ENCODE assay signal across 9 mouse cellular contexts in the genomic region with DNA sequence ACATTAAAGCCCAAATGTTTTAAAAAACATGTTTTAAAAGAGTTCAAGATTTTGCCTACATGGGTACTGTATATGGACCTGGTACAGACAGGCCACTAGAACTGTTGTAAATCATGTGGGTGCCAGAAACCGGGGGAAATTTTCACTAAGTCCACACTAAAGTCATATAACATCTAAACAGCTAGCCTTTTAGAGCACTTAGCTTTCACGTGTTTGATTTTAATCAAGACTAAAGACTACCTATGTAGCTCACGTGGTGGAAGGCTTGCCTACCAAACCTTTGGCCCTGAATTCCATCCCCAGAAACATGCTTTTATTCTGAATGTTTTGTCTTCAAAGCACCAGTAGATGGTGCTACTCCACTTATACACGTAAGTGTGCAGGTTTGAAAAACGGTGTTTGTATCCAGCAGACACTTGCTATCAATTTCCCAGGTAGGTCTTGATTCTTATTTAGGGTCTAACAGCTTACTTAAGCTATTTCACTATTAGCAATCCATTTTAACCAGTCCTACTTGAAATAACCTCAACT. TPM values are rescaled to one million over a fixed set of nuclear protein-coding genes. Genes with fewer than 3 reads are reported as not detected.
A peak's percentile ranks its signal among the peaks of the same experiment; 100 is the strongest.
DNase-seq lines count a peak whose midpoint lies in the region; ATAC-seq lines count a peak whose summit lies in the region.
"Had no signal": no experiment of that assay in that cellular context is flagged by ENCODE, and none has a peak within 500 bp of the region (broad histone marks: within the 10 kb centered on the region; RNA-seq: fewer than 3 reads in every experiment).

No protein-coding gene starts in this region.

- 6% methylated on average over 5 of the region's 5 CpGs for WGBS in kidney, embryonic 15.5 days
- 3% methylated on average over 5 of the region's 5 CpGs for WGBS in forebrain, embryonic 14.5 days

- H3K9me3 ChIP-seq in kidney, embryonic 15.5 days (replicated peaks): no peaks in the 10 kb centered on the region
- H3K9me3 ChIP-seq in forebrain, embryonic 14.5 days (replicated peaks; ENCODE audit: control insufficient read depth, low read length): no peaks in the 10 kb centered on the region
- H3K9me3 ChIP-seq: neural tube, embryonic 12.5 days had no signal

- no peak for ATAC-seq in kidney, embryonic 15.5 days (replicated peaks; ENCODE audit: low FRiP score)
- no peak for ATAC-seq in forebrain, embryonic 14.5 days

- no peak overlapping the region for H3K4me2 ChIP-seq in kidney, embryonic 15.5 days
- H3K4me2 ChIP-seq in forebrain, embryonic 14.5 days (ENCODE audit: low read length): no peak overlapping the region

- peak overlapping the region; percentile 55 for H3K27ac ChIP-seq in kidney, embryonic 15.5 days
- 0 out of 2 replicates have a peak overlapping the region, but pooled peaks have one; percentile 33 for H3K27ac ChIP-seq in forebrain, embryonic 14.5 days (ENCODE audit: low read depth, low read length)
- H3K27ac ChIP-seq: neural tube, embryonic 12.5 days had no signal

- peaks cover 5% of the 10 kb centered on the region for H3K4me1 ChIP-seq in kidney, embryonic 15.5 days
- peaks cover 3% of the 10 kb centered on the region; the same call in 1 of the 2 replicates for H3K4me1 ChIP-seq in forebrain, embryonic 14.5 days (ENCODE audit: control insufficient read depth, insufficient read depth, low read length)

- no peak overlapping the region for H3K9ac ChIP-seq in kidney, embryonic 15.5 days
- H3K9ac ChIP-seq in forebrain, embryonic 14.5 days (ENCODE audit: low read length): no peak overlapping the region
- H3K9ac ChIP-seq: neural tube, embryonic 12.5 days had no signal

- no peak overlapping the region for H3K4me3 ChIP-seq in kidney, embryonic 15.5 days (replicated peaks)
- no peak overlapping the region for H3K4me3 ChIP-seq in forebrain, embryonic 14.5 days (ENCODE audit: low read depth, low read length)
- H3K4me3 ChIP-seq: neural tube, embryonic 12.5 days had no signal

- peaks cover 72% of the 10 kb centered on the region for H3K36me3 ChIP-seq in kidney, embryonic 15.5 days
- H3K36me3 ChIP-seq in forebrain, embryonic 14.5 days (ENCODE audit: control insufficient read depth, insufficient read depth, low read length): peaks cover 70% of the 10 kb centered on the region

- no peaks in the 10 kb centered on the region for H3K27me3 ChIP-seq in kidney, embryonic 15.5 days
- H3K27me3 ChIP-seq in forebrain, embryonic 14.5 days (replicated peaks; ENCODE audit: control insufficient read depth, insufficient read depth, low read length): no peaks in the 10 kb centered on the region
- H3K27me3 ChIP-seq: neural tube, embryonic 12.5 days had no signal

- no peak for DNase-seq in kidney, postnatal 25 days
- DNase-seq in MN1 (ENCODE audit: low spot score): peak; percentile 74
- peak; percentile 83 for DNase-seq in forebrain, embryonic 14.5 days (ENCODE audit: low spot score)
- DNase-seq in liver: peak; percentile 20
- peak; percentile 69 for DNase-seq in retina, postnatal 1 day
- DNase-seq in testis, postnatal 10 days (ENCODE audit: low spot score): no peak
- no peak for DNase-seq in cerebellum, adult 8-10 months

RNA-seq across cellular contexts. Expression of a gene that starts 11.9 kb away (rescaled TPM):
- 4,779 and 4,974 TPM in 2 replicates for polyA plus RNA-seq in kidney, embryonic 15.5 days (2015; fragmentation: Nextera tagmentation; extraction: Ambion mirVana)
- polyA plus RNA-seq in forebrain, embryonic 14.5 days (2014; fragmentation: Nextera tagmentation; extraction: Ambion mirVana): 4,517 and 5,265 TPM in 2 replicates

RNA-seq across cellular contexts. Expression of a gene that starts 28.5 kb away (rescaled TPM):
- 0.55 and 1.4 TPM in 2 replicates for polyA plus RNA-seq in kidney, embryonic 15.5 days (2015; fragmentation: Nextera tagmentation; extraction: Ambion mirVana)
- polyA plus RNA-seq in forebrain, embryonic 14.5 days (2014; fragmentation: Nextera tagmentation; extraction: Ambion mirVana): 0.52 and 0.56 TPM in 2 replicates

RNA-seq across cellular contexts. Expression of a gene that starts 29.1 kb away (rescaled TPM):
- polyA plus RNA-seq in kidney, embryonic 15.5 days (2015; fragmentation: Nextera tagmentation; extraction: Ambion mirVana): 26.7 and 27.9 TPM in 2 replicates
- polyA plus RNA-seq in forebrain, embryonic 14.5 days (2014; fragmentation: Nextera tagmentation; extraction: Ambion mirVana): 23.0 and 25.5 TPM in 2 replicates

RNA-seq across cellular contexts. Expression of a gene that starts 34.0 kb away (rescaled TPM):
- polyA plus RNA-seq in kidney, embryonic 15.5 days (2015; fragmentation: Nextera tagmentation; extraction: Ambion mirVana): 2.1 and 2.8 TPM in 2 replicates
- polyA plus RNA-seq in forebrain, embryonic 14.5 days (2014; fragmentation: Nextera tagmentation; extraction: Ambion mirVana): 0.50 and 0.51 TPM in 2 replicates

Comparison
In these comparisons a context has a peak if more than half of its experiments do, and no peak if none do; other contexts are left out.
1. DNase-seq: peak in MN1 (single experiment), forebrain, embryonic 14.5 days (single experiment), liver (single experiment) and retina, postnatal 1 day (single experiment); none in kidney, postnatal 25 days (0 of 2), testis, postnatal 10 days (single experiment) and cerebellum, adult 8-10 months (single experiment).